ENCODE assay signal across 8 mouse cellular contexts in genomic region chr7:118595228-118595627, GRCm38 (mm10). TPM values are rescaled to one million over a fixed set of nuclear protein-coding genes. Genes with fewer than 3 reads are reported as not detected.
A peak's percentile ranks its signal among the peaks of the same experiment; 100 is the strongest.
DNase-seq lines count a peak whose midpoint lies in the region; ATAC-seq and TF ChIP-seq lines count a peak whose summit lies in the region.

No protein-coding gene starts in this region.

- TF ChIP-seq POLR2A in testis, adult 2 months (IDR thresholded peaks at IDR 0.05; ENCODE audit: control insufficient read depth, low read depth, low read length), result no peak

- TF ChIP-seq CTCF in testis, adult 2 months (IDR thresholded peaks at IDR 0.05; ENCODE audit: control insufficient read depth, insufficient read depth, insufficient replicate concordance, low read depth, low read length), result peak; percentile 95

- DNase-seq in CD4-positive helper T cell, adult 2 months (ENCODE audit: low read depth, low spot score), result peak; percentile 64
- DNase-seq in c-Kit-positive CD71-negative TER-119-negative erythroid progenitor cells, embryonic 14.5 days (ENCODE audit: low read depth), result peak; percentile 92
- DNase-seq in forebrain, embryonic 11.5 days (ENCODE audit: low spot score), result peak; percentile 98
- peak; percentile 93 to 99 for DNase-seq in kidney, postnatal 25 days
- DNase-seq in liver, embryonic 13.5 days, result no peak
- DNase-seq in neural tube, embryonic 11.5 days (ENCODE audit: low spot score), result peak; percentile 92

- no peaks in the 10 kb centered on the region for H3K36me3 ChIP-seq in forebrain, embryonic 11.5 days (ENCODE audit: control insufficient read depth, insufficient read depth, low read length)
- H3K36me3 ChIP-seq in heart, embryonic 15.5 days, result no peaks in the 10 kb centered on the region
- H3K36me3 ChIP-seq in liver, embryonic 13.5 days, result no peaks in the 10 kb centered on the region
- no peaks in the 10 kb centered on the region for H3K36me3 ChIP-seq in neural tube, embryonic 11.5 days (ENCODE audit: control insufficient read depth, insufficient read depth, low read length)
- H3K36me3 ChIP-seq in testis, adult 2 months (ENCODE audit: control insufficient read depth, insufficient read depth, low read length), result no peaks in the 10 kb centered on the region

- H3K27ac ChIP-seq in forebrain, embryonic 11.5 days (ENCODE audit: low read depth, low read length), result peak overlapping the region; percentile 94; the same call in 1 of the 2 replicates
- H3K27ac ChIP-seq in heart, embryonic 15.5 days, result no peak overlapping the region
- no peak overlapping the region for H3K27ac ChIP-seq in liver, embryonic 13.5 days
- H3K27ac ChIP-seq in neural tube, embryonic 11.5 days (ENCODE audit: low read depth, low read length), result no peak overlapping the region
- H3K27ac ChIP-seq in testis, adult 2 months (ENCODE audit: control insufficient read depth, insufficient read depth, low read depth, low read length), result no peak overlapping the region

- peak overlapping the region; percentile 46; the same call in 1 of the 2 replicates for H3K4me2 ChIP-seq in forebrain, embryonic 11.5 days (ENCODE audit: low read depth, low read length, severe bottlenecking)
- H3K4me2 ChIP-seq in heart, embryonic 15.5 days, result peak overlapping the region; percentile 51
- H3K4me2 ChIP-seq in liver, embryonic 13.5 days, result peak overlapping the region; percentile 37
- peak overlapping the region; percentile 35 for H3K4me2 ChIP-seq in neural tube, embryonic 11.5 days (ENCODE audit: low read depth)

- H3K4me3 ChIP-seq in forebrain, embryonic 11.5 days (ENCODE audit: low read depth, low read length), result no peak overlapping the region
- peak overlapping the region; percentile 20 for H3K4me3 ChIP-seq in heart, embryonic 15.5 days
- 0 out of 2 replicates have a peak overlapping the region, but pooled peaks have one; percentile 9 for H3K4me3 ChIP-seq in liver, embryonic 13.5 days (replicated peaks)
- no peak overlapping the region for H3K4me3 ChIP-seq in neural tube, embryonic 11.5 days (ENCODE audit: low read depth, low read length)
- H3K4me3 ChIP-seq in testis, adult 2 months (ENCODE audit: control insufficient read depth, low read depth, low read length), result peak overlapping the region; percentile 41

- H3K27me3 ChIP-seq in forebrain, embryonic 11.5 days (ENCODE audit: control insufficient read depth, insufficient read depth, low read length), result peaks cover 6% of the 10 kb centered on the region; the same call in 1 of the 2 replicates
- H3K27me3 ChIP-seq in heart, embryonic 15.5 days, result peaks cover 83% of the 10 kb centered on the region
- peaks cover 60% of the 10 kb centered on the region for H3K27me3 ChIP-seq in liver, embryonic 13.5 days
- peaks cover 13% of the 10 kb centered on the region for H3K27me3 ChIP-seq in neural tube, embryonic 11.5 days (ENCODE audit: control insufficient read depth, insufficient read depth, low read length)
- H3K27me3 ChIP-seq in testis, adult 2 months (ENCODE audit: control insufficient read depth, insufficient read depth, low read length), result no peaks in the 10 kb centered on the region

- WGBS in forebrain, embryonic 11.5 days, result 2% methylated on average over 14 of the region's 14 CpGs
- 2% methylated on average over 14 of the region's 14 CpGs for WGBS in heart, embryonic 15.5 days
- WGBS in liver, embryonic 13.5 days (ENCODE audit: insufficient replicate concordance), result 5% methylated on average over 14 of the region's 14 CpGs
- WGBS in neural tube, embryonic 11.5 days, result 3% methylated on average over 14 of the region's 14 CpGs

- no peaks in the 10 kb centered on the region for H3K9me3 ChIP-seq in forebrain, embryonic 11.5 days (ENCODE audit: control insufficient read depth, low read length)
- no peaks in the 10 kb centered on the region for H3K9me3 ChIP-seq in heart, embryonic 15.5 days (replicated peaks)
- no peaks in the 10 kb centered on the region for H3K9me3 ChIP-seq in liver, embryonic 13.5 days (replicated peaks)
- H3K9me3 ChIP-seq in neural tube, embryonic 11.5 days (ENCODE audit: control insufficient read depth, low read length), result no peaks in the 10 kb centered on the region

- peaks cover 16% of the 10 kb centered on the region for H3K4me1 ChIP-seq in forebrain, embryonic 11.5 days (replicated peaks; ENCODE audit: control insufficient read depth, insufficient read depth, low read length)
- H3K4me1 ChIP-seq in heart, embryonic 15.5 days (replicated peaks), result peaks cover 27% of the 10 kb centered on the region
- H3K4me1 ChIP-seq in liver, embryonic 13.5 days (replicated peaks), result peaks cover 9% of the 10 kb centered on the region
- H3K4me1 ChIP-seq in neural tube, embryonic 11.5 days (ENCODE audit: control insufficient read depth, insufficient read depth, low read length), result peaks cover 31% of the 10 kb centered on the region
- peaks cover 3% of the 10 kb centered on the region for H3K4me1 ChIP-seq in testis, adult 2 months (ENCODE audit: control insufficient read depth, insufficient read depth, low read length)

- peak overlapping the region; percentile 48; the same call in 1 of the 2 replicates for H3K9ac ChIP-seq in forebrain, embryonic 11.5 days (ENCODE audit: low read length)
- no peak overlapping the region for H3K9ac ChIP-seq in heart, embryonic 15.5 days
- H3K9ac ChIP-seq in liver, embryonic 13.5 days, result no peak overlapping the region
- H3K9ac ChIP-seq in neural tube, embryonic 11.5 days (ENCODE audit: low read length), result no peak overlapping the region

- ATAC-seq in forebrain, embryonic 11.5 days (replicated peaks; ENCODE audit: low FRiP score), result peak; percentile 27
- peak; percentile 44; the same call in 1 of the 2 replicates for ATAC-seq in heart, embryonic 15.5 days (replicated peaks; ENCODE audit: insufficient number of reproducible peaks, insufficient read depth, low FRiP score, low read depth)
- peak; percentile 38; the same call in 1 of the 2 replicates for ATAC-seq in liver, embryonic 13.5 days (ENCODE audit: low read depth)
- peak; percentile 15; the same call in 1 of the 2 replicates for ATAC-seq in neural tube, embryonic 11.5 days (ENCODE audit: insufficient read depth, low FRiP score, low TSS enrichment)

RNA-seq across cellular contexts. Expression of gene Tmc5, which starts 1.9 kb away (rescaled TPM):
- 0.41 and 0.63 TPM in 2 replicates for polyA plus RNA-seq in forebrain, embryonic 11.5 days (2014; fragmentation: Nextera tagmentation; extraction: Ambion mirVana)
- polyA plus RNA-seq in heart, embryonic 15.5 days (2015; fragmentation: Nextera tagmentation; extraction: Ambion mirVana), result 0.19 and 0.87 TPM in 2 replicates
- not detected in 2 replicates for polyA plus RNA-seq in liver, embryonic 13.5 days (2015; fragmentation: Nextera tagmentation; extraction: Ambion mirVana)
- polyA plus RNA-seq in neural tube, embryonic 11.5 days (2014; fragmentation: Nextera tagmentation; extraction: Ambion mirVana), result 0.17 and 0.19 TPM in 2 replicates
- polyA plus RNA-seq in testis, adult 2 months (2012; rRNA removed), result 72.4 and 74.2 TPM in 2 replicates

RNA-seq across cellular contexts. Expression of gene Tmc7, which starts 10.7 kb away (rescaled TPM):
- 10.3 and 13.1 TPM in 2 replicates for polyA plus RNA-seq in forebrain, embryonic 11.5 days (2014; fragmentation: Nextera tagmentation; extraction: Ambion mirVana)
- polyA plus RNA-seq in heart, embryonic 15.5 days (2015; fragmentation: Nextera tagmentation; extraction: Ambion mirVana), result 1.6 and 2.1 TPM in 2 replicates
- 0.18 and 0.24 TPM in 2 replicates for polyA plus RNA-seq in liver, embryonic 13.5 days (2015; fragmentation: Nextera tagmentation; extraction: Ambion mirVana)
- 9.5 and 10.5 TPM in 2 replicates for polyA plus RNA-seq in neural tube, embryonic 11.5 days (2014; fragmentation: Nextera tagmentation; extraction: Ambion mirVana)
- polyA plus RNA-seq in testis, adult 2 months (2012; rRNA removed), result 90.3 and 97.3 TPM in 2 replicates

Comparison
In these comparisons a context has a peak if more than half of its experiments do, and no peak if none do; other contexts are left out.
1. H3K4me3 ChIP-seq: peak in heart, embryonic 15.5 days (single experiment), liver, embryonic 13.5 days (single experiment) and testis, adult 2 months (single experiment); none in forebrain, embryonic 11.5 days (single experiment) and neural tube, embryonic 11.5 days (single experiment).
2. RNA of gene Tmc5, which starts 1.9 kb away (polyA plus RNA-seq): 72.4 to 74.2 TPM in testis, adult 2 months; 0.41 to 0.63 TPM in forebrain, embryonic 11.5 days, 0.19 to 0.87 TPM in heart, embryonic 15.5 days, 0.17 to 0.19 TPM in neural tube, embryonic 11.5 days and not detected in liver, embryonic 13.5 days; every median in the first group is over 10 times any median in the second.
3. Peak in every context shown above with its lines, with median percentiles within 50 percentile points of each other: ATAC-seq and H3K4me2 ChIP-seq.